Mouse (Mus musculus) heart, adult 2 months (tissue): ENCODE data around the gene Gnas. TPM values are rescaled to one million over a fixed set of nuclear protein-coding genes. Genes with fewer than 3 reads are reported as not detected.

ENCODE experiments used
- DNase-seq, 2 experiments: peaks; one replicate each; pipeline ENCODE4 v3.0.0; 2021
- H3K27ac ChIP-seq: fragments of 200-600 bp; 2 replicates; pipeline ENCODE4 v1.8.1; 2022
- H3K27me3 ChIP-seq: fragments of 200-500 bp; 2 replicates; pipeline ENCODE4 v1.6.1; 2012; ENCODE audit warnings: mild to moderate bottlenecking, low read length, inconsistent platforms, mixed read lengths; ENCODE audit not compliant: control insufficient read depth, insufficient read depth
- H3K36me3 ChIP-seq: fragments of 200-500 bp; 2 replicates; pipeline ENCODE4 v1.6.1; 2012; ENCODE audit warnings: low read length, inconsistent platforms; ENCODE audit not compliant: control insufficient read depth, insufficient read depth
- H3K4me1 ChIP-seq: fragments of 200-500 bp; 2 replicates; pipeline ENCODE4 v1.6.1; 2011; ENCODE audit warnings: low read length; ENCODE audit not compliant: control insufficient read depth, insufficient read depth
- H3K4me3 ChIP-seq: fragments of 200-600 bp; 2 replicates; pipeline ENCODE4 v1.8.1; 2022
- H3K79me2 ChIP-seq: fragments of 200-500 bp; replicated peaks from 2 replicates; pipeline ENCODE4 v1.6.1; 2012; ENCODE audit warnings: mild to moderate bottlenecking, inconsistent platforms, low read length, moderate library complexity, mixed read lengths; ENCODE audit not compliant: control insufficient read depth, insufficient read depth
- H3K9ac ChIP-seq: fragments of 200-500 bp; 2 replicates; pipeline ENCODE4 v1.6.1; 2012; ENCODE audit warnings: low read depth, mild to moderate bottlenecking, control low read depth, inconsistent platforms, low read length, mixed read lengths
- CTCF ChIP-seq: fragments of 200-600 bp; IDR thresholded peaks from 2 replicates; pipeline ENCODE4 v1.8.1; 2022; ENCODE audit warnings: antibody characterized with exemption, mild to moderate bottlenecking, moderate library complexity
- EP300 ChIP-seq: fragments of 200-500 bp; IDR thresholded peaks from 2 replicates; pipeline ENCODE4 v1.6.1; 2011; ENCODE audit warnings: low read depth, low read length, control low read depth; ENCODE audit not compliant: insufficient read depth
- POLR2A ChIP-seq: fragments of 200-500 bp; IDR thresholded peaks from 2 replicates; pipeline ENCODE4 v1.6.1; 2011; ENCODE audit warnings: mild to moderate bottlenecking, low read depth, low read length, control low read depth; ENCODE audit not compliant: insufficient read depth
- WGBS: fragments of 180-500 bp; shearing (Covaris S2); methylation state at CpG from one replicate; pipeline ENCODE4 v1.1.7; 2018; 5-methylcytosine and 5-hydroxymethylcytosine counted together
- intact Hi-C: fragments of 180-260 bp; cut with DNase I; formaldehyde crosslinking; loops from one replicate; pipeline ENCODE4 v1.15.1; 2025
- polyA plus RNA-seq: library from polyadenylated mRNA; depleted of rRNA; stranded (reverse); fragments of >200 nt; gene quantifications from 2 replicates; pipeline ENCODE4 v1.2.3, GENCODE M21; 2012
- total RNA-seq, 2 experiments: library from RNA; stranded (reverse); gene quantifications; 2 replicates each; pipeline ENCODE4 v1.2.3; 2021

The Gnas gene
- total and polyA plus RNA-seq, 3 experiments, result 1,079 to 1,235 (median 1,140) TPM

DNA sequence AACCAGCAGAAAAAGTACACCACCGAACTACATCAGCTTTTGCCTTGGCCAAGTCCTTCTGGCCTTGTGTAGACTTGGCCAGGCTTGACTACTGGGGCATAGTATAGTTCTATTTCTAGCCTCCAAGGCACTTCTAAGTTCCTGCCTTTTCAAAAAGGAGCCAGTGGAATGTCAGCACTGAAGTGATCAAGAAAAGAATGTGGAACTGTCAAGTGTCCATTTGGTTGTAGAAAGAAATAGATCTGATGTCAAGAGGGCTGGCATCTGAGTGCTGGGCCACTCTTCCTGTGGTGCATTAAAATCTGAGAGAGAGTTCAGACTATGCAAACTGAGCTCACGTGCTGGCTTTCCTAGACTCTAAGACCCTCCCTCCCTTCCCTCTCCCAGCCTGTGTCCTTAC lies 10.2 kb upstream of the Gnas start:
- H3K4me1 ChIP-seq, result peaks cover 1% of the 10 kb centered on the region; the same call in 1 of the 2 replicates
- 59% methylated on average over 2 of the region's 2 CpGs for WGBS

DNA sequence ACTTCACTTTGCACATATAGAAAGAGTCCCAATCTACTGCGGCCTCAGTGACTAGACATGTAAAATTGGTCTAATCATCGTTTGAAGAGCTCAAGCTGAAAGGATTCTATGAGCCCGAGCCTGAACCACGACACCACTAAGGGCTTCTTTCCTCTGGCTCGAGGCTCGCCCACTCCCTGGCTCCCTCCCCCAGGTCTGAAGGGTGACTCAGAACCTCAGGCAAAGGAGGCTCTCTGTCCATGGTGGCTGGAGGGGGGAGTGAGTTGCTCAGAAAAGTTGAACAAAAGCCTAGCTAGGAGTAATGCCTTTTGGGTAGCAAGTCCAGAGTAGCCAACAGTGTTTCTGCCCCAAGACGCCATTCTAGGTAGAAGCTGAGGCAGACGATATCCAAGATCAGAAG lies 4.3 kb upstream of the Gnas start:
- H3K36me3 ChIP-seq, result no peaks in the 10 kb centered on the region

More for the DNA sequence above, 10.2 kb upstream of the Gnas start:
- no peak for TF ChIP-seq POLR2A
- TF ChIP-seq CTCF, result no peak
- no peak for TF ChIP-seq EP300
- intact Hi-C loops, result no loop called here
- no peak for DNase-seq
- H3K36me3 ChIP-seq, result no peaks in the 10 kb centered on the region
- H3K27ac ChIP-seq, result no peak overlapping the region
- H3K9ac ChIP-seq, result no peak overlapping the region
- H3K4me3 ChIP-seq, result no peak overlapping the region
- H3K79me2 ChIP-seq, result no peaks in the 10 kb centered on the region
- H3K27me3 ChIP-seq, result no peaks in the 10 kb centered on the region

DNA sequence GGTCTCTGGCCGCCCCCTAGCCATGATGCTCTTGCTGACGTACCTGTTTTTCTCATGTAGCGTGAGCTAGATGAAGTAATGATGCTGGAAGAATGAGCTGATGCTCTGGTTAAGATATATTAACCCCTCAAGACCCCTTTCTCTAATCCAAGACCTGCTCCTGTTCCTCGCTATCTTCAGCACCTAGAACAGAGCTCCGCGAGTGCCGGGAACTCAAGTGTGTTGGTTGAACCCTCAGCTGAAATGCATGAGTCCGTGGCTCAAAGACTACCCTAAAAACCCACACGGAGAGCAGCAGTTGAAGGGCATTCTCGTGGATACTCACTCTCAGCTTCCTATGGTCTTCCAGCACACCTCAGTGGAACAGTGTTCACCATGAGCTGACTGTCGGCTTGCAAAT lies 779 bp upstream of the Gnas start:
- Histone ChIP-seq H3K4me3 (no peak overlapping the region), H3K27me3 (peaks cover 1% of the 10 kb centered on the region; the same call in 1 of the 2 replicates)

More for the DNA sequence above, 4.3 kb upstream of the Gnas start:
- no peak overlapping the region for H3K9ac ChIP-seq
- WGBS, result 68% methylated on average over 8 of the region's 8 CpGs
- no peak for DNase-seq
- H3K4me1 ChIP-seq, result no peaks in the 10 kb centered on the region
- H3K79me2 ChIP-seq, result no peaks in the 10 kb centered on the region
- H3K4me3 ChIP-seq, result no peak overlapping the region
- intact Hi-C loops, result loop anchor here (5.0 to 10.0 kb wide), 2 partner anchors 165 to 692 kb away; partner anchors contain the start of gene Npepl1
- TF ChIP-seq EP300 (no peak), CTCF (no peak), POLR2A (no peak)
- H3K27ac ChIP-seq, result no peak overlapping the region
- H3K27me3 ChIP-seq, result no peaks in the 10 kb centered on the region

DNA sequence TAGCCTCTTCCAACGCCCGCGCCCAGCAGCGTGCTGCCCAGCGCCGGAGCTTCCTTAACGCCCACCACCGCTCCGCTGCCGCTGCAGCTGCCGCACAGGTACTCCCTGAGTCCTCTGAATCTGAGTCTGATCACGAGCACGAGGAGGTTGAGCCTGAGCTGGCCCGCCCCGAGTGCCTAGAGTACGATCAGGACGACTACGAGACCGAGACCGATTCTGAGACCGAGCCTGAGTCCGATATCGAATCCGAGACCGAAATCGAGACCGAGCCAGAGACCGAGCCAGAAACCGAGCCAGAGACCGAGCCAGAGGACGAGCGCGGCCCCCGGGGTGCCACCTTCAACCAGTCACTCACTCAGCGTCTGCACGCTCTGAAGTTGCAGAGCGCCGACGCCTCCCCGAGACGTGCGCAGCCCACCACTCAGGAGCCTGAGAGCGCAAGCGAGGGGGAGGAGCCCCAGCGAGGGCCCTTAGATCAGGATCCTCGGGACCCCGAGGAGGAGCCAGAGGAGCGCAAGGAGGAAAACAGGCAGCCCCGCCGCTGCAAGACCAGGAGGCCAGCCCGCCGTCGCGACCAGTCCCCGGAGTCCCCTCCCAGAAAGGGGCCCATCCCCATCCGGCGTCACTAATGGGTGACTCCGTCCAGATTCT lies 812 bp downstream of the Gnas start:
- DNase-seq, result no peak
- Histone ChIP-seq H3K79me2 (no peaks in the 10 kb centered on the region), H3K4me1 (no peaks in the 10 kb centered on the region), H3K27ac (no peak overlapping the region), H3K4me3 (no peak overlapping the region), H3K27me3 (peaks cover 1% of the 10 kb centered on the region; the same call in 1 of the 2 replicates), H3K36me3 (no peaks in the 10 kb centered on the region), H3K9ac (no peak overlapping the region)
- TF ChIP-seq EP300, result no peak
- WGBS, result 53% methylated on average over 58 of the region's 58 CpGs
- intact Hi-C loops, result loop anchor here (5.0 to 10.0 kb wide), 2 partner anchors 170 to 698 kb away; partner anchors contain the start of gene Npepl1

More for the DNA sequence above, 779 bp upstream of the Gnas start:
- TF ChIP-seq EP300, result no peak
- TF ChIP-seq CTCF, result no peak
- TF ChIP-seq POLR2A, result no peak
- DNase-seq, result no peak
- H3K79me2 ChIP-seq, result no peaks in the 10 kb centered on the region
- H3K27ac ChIP-seq, result no peak overlapping the region
- H3K4me1 ChIP-seq, result no peaks in the 10 kb centered on the region
- H3K36me3 ChIP-seq, result no peaks in the 10 kb centered on the region
- WGBS, result 48% methylated on average over 11 of the region's 11 CpGs
- H3K9ac ChIP-seq, result no peak overlapping the region
- intact Hi-C loops, result loop anchor here (5.0 to 10.0 kb wide), 2 partner anchors 169 to 696 kb away; partner anchors contain the start of gene Npepl1

DNA sequence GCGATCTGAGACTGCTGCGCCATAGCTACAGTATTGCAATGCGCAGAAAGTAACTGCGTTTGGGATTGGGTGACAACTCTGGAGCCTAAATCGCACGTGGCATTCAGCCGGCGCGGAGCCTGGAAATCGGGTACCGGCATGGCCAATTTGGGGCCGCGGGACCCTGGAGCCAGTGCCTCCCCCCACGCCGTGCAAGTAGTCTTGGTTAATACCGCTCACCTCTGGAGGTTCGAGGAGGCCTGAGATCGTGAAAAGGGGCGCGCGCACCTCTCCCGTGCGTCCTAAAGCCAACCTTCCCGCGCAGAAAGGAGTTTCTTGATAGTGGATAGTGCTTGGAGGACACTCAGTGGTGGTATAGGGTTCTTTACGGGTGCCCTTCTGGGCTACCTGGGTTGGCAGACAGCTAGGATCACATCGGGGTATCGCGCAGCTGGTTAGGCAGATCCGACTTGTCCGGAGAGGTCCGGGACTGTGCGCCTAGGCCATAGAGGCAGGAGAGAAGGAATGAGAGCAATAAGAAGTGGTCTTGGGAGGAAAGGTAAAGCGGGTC lies 1.9 kb downstream of the Gnas start:
- no peak for DNase-seq
- no peaks in the 10 kb centered on the region for H3K36me3 ChIP-seq
- H3K4me3 ChIP-seq, result no peak overlapping the region
- no peak for TF ChIP-seq CTCF
- 50% methylated on average over 34 of the region's 34 CpGs for WGBS
- no peak overlapping the region for H3K27ac ChIP-seq
- H3K9ac ChIP-seq, result no peak overlapping the region
- no peaks in the 10 kb centered on the region for H3K4me1 ChIP-seq
- no peaks in the 10 kb centered on the region for H3K79me2 ChIP-seq
- intact Hi-C loops, result loop anchor here (10.0 kb wide), 1 partner anchor 171 kb away; the partner anchor contains the start of gene Npepl1
- H3K27me3 ChIP-seq, result peaks cover 1% of the 10 kb centered on the region; the same call in 1 of the 2 replicates

DNA sequence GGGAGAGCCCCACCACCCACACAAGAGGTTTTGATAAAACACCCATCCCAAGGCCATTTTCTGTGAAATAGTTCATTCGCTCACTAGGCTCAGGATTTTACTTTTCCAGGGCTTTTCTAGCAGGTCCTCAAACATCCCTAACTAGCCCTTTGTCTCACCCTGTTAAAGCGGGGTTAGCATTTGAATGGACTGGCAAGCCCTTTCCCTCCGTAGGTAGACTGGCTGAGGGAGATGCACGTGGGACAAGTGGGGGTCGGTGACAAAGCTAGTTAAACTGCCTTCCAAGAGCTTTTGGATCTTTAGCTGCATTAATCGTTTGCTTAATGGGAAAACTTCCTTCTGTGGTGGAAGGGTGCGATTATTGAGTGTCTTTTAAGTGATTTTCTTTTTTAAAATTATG lies 3.8 kb downstream of the Gnas start:
- no peak overlapping the region for H3K9ac ChIP-seq
- TF ChIP-seq CTCF (no peak), EP300 (no peak), POLR2A (no peak)
- no peak overlapping the region for H3K4me3 ChIP-seq
- WGBS, result 41% methylated on average over 7 of the region's 7 CpGs
- H3K79me2 ChIP-seq, result no peaks in the 10 kb centered on the region
- no peaks in the 10 kb centered on the region for H3K4me1 ChIP-seq
- intact Hi-C loops, result loop anchor here (10.0 kb wide), 1 partner anchor 173 kb away; the partner anchor contains the start of gene Npepl1
- H3K27me3 ChIP-seq, result peaks cover 1% of the 10 kb centered on the region; the same call in 1 of the 2 replicates
- H3K27ac ChIP-seq, result no peak overlapping the region
- H3K36me3 ChIP-seq, result no peaks in the 10 kb centered on the region
- no peak for DNase-seq
